Mouse (Mus musculus) E14TG2a.4 (cell line): ENCODE data around the gene Igfbp7.

Source experiments
- H3K27me3 ChIP-seq: 2 replicates; pipeline ENCODE4 v1.6.1; 2014; ENCODE audit warnings: low read length, control low read depth; ENCODE audit not compliant: insufficient read depth
- H3K36me3 ChIP-seq: 2 replicates; pipeline ENCODE4 v1.6.1; 2014; ENCODE audit warnings: low read length, control low read depth; ENCODE audit not compliant: insufficient read depth
- H3K4me1 ChIP-seq: replicated peaks from 2 replicates; pipeline ENCODE4 v1.6.1; 2014; ENCODE audit warnings: low read depth, low read length, control low read depth
- H3K4me3 ChIP-seq: replicated peaks from 2 replicates; pipeline ENCODE4 v1.5.1; 2014; ENCODE audit warnings: mild to moderate bottlenecking, low read length
- H3K9me3 ChIP-seq: 2 replicates; pipeline ENCODE4 v1.6.1; 2014; ENCODE audit warnings: low read length, control low read depth
- CTCF ChIP-seq: conservative IDR thresholded peaks from 2 replicates; pipeline ENCODE4 v1.5.1; 2014; ENCODE audit warnings: low read length
- NANOG ChIP-seq: IDR thresholded peaks from 2 replicates; pipeline ENCODE4 v1.6.1; 2014; ENCODE audit warnings: borderline replicate concordance, low read length, mixed read lengths
- POU5F1 ChIP-seq: IDR thresholded peaks from 2 replicates; pipeline ENCODE4 v1.6.1; 2014; ENCODE audit warnings: low read length, borderline replicate concordance

Igfbp7 gene

DNA sequence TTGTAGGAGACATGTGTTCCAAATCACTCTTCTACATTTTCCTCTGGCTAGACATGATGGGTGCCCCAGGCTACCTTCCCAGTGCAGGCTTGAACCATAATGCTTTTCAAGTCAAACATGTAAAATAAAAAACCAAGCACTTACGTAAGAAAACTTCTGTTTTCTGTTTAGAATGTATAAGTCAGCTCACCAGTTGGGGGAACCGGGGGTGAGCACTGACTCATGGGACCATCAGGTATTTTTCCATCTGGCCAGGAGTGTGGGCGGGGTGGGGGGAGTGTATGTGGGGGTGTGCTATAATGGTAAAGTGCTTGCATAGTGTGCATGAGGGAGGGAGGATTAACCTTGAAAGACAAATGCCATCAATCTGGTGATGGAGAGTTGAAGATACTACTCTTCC is 29.8 kb downstream of the Igfbp7 start:
- Histone ChIP-seq H3K4me3 (no peak overlapping the region), H3K4me1 (peaks cover 16% of the 10 kb centered on the region; the same call in 1 of the 2 replicates), H3K27me3 (no peaks in the 10 kb centered on the region), H3K9me3 (no peaks in the 10 kb centered on the region), H3K36me3 (no peaks in the 10 kb centered on the region)
- TF ChIP-seq NANOG, result no peak
- no peak for TF ChIP-seq CTCF
- TF ChIP-seq POU5F1, result no peak

DNA sequence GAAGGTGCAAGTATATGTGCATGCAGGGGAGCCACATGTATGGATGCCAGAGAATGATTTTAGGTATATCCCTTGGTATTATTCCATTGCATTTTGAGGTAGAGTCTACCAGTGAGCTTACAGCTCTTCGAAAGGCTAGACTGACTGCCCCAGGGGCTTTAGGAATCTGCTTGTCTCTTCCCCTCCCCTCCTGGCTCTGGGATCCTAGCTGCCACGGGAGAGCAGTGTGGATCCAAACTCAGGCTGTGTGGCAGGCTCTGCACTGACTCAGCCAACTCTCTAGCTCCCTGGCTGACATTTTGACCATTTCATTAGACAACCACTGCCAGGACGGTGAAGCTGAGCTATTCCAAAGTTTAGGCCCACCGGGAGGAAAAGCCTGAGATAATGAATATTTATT is 32.3 kb downstream of the Igfbp7 start:
- no peaks in the 10 kb centered on the region for H3K27me3 ChIP-seq
- TF ChIP-seq CTCF (no peak), POU5F1 (no peak), NANOG (no peak)
- H3K4me3 ChIP-seq, result no peak overlapping the region
- no peaks in the 10 kb centered on the region for H3K36me3 ChIP-seq
- H3K9me3 ChIP-seq, result no peaks in the 10 kb centered on the region
- H3K4me1 ChIP-seq, result peaks cover 12% of the 10 kb centered on the region

DNA sequence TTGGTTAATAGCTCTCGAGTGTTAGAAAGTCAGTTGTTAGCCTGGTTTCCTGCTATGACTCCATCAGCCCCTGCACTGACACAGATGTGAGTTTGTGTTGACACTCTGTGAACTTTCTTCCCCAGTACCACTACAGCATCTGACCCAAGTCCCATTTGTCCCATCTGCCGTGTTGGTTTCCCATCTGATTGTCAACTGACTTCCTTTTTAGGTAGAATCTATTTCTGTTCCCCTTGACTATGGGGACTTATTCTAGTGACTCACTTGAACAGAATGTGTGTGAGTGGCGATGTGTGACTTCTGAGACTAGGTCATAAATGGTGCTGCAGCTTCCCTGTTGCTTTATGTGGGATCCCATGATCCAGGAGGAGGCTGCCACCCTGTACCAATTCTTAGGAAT is 32.9 kb downstream of the Igfbp7 start:
- Histone ChIP-seq H3K36me3 (no peaks in the 10 kb centered on the region), H3K4me1 (peaks cover 18% of the 10 kb centered on the region), H3K4me3 (no peak overlapping the region), H3K27me3 (no peaks in the 10 kb centered on the region), H3K9me3 (no peaks in the 10 kb centered on the region)
- TF ChIP-seq POU5F1, result no peak
- TF ChIP-seq NANOG, result no peak
- TF ChIP-seq CTCF, result no peak

DNA sequence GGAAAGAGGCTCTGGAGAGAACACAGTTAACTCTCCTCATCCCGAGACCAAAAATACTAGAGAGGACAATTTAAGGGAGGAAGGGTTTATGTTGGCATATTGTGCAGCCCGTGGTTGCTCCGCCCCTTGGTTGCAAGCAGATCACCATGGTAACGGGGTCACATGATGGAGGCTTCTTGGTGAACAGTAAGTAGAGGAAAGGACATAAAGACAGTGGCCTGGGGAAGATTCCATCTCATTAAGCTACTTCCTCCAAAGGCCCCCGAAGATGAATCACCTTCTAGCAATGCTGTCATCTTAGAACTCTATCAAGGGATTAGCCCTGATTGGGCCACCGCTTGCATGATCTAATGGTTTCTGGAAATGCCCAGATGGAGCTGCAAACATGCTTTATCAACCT is 35.1 kb downstream of the Igfbp7 start:
- no peaks in the 10 kb centered on the region for H3K36me3 ChIP-seq
- peaks cover 37% of the 10 kb centered on the region for H3K4me1 ChIP-seq
- no peaks in the 10 kb centered on the region for H3K9me3 ChIP-seq
- H3K27me3 ChIP-seq, result no peaks in the 10 kb centered on the region
- TF ChIP-seq POU5F1, result no peak
- no peak for TF ChIP-seq CTCF
- TF ChIP-seq NANOG, result no peak
- H3K4me3 ChIP-seq, result no peak overlapping the region

DNA sequence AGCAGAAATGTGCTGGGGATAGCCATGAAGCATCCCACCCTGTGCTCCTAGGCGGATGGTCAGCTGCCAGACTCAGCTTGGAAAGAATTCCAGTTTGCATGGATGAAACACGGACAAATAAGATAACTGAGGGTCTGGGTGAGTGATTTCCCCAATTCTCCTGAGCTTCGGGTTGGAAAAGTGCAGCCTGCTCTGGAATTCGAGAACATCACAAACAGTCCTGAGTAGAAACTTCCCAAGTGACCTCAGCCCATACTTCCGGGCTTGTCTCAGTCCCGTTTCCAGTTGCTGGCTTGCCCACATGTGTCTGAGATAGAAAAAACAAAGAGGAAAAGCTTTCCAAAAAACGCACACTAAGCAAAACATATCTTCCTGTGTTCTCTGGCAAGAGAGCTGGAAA is 35.6 kb downstream of the Igfbp7 start:
- TF ChIP-seq POU5F1 (no peak), NANOG (no peak), CTCF (no peak)
- H3K4me1 ChIP-seq, result peaks cover 42% of the 10 kb centered on the region
- H3K4me3 ChIP-seq, result no peak overlapping the region
- H3K27me3 ChIP-seq, result no peaks in the 10 kb centered on the region
- no peaks in the 10 kb centered on the region for H3K9me3 ChIP-seq
- no peaks in the 10 kb centered on the region for H3K36me3 ChIP-seq

DNA sequence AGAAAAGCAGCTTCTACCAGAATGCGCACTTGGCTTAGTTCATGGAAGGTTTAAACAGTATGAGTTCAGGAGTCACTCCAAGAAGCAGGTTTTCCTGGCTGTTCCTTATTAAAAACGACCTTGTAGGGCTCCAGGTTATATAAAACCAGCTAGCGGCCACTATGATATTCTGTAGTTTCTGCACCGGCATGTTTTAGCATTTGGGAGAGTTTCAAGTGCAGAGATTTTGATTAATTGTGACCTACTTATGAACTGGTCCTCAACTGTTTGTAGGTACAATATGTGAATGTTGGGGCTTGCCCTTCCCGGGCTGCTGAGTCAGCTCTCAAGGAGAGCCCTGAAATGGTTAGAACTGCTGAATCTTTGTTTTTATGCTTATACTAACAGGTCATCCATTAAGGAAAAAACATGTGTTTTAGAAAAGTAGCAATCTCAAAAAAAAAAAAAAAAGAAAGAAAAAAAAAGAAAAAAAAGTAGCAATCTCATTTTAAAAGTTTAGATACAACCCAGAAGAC is 37.4 kb downstream of the Igfbp7 start:
- H3K9me3 ChIP-seq, result no peaks in the 10 kb centered on the region
- no peak for TF ChIP-seq CTCF
- TF ChIP-seq POU5F1, result no peak
- TF ChIP-seq NANOG, result no peak

DNA sequence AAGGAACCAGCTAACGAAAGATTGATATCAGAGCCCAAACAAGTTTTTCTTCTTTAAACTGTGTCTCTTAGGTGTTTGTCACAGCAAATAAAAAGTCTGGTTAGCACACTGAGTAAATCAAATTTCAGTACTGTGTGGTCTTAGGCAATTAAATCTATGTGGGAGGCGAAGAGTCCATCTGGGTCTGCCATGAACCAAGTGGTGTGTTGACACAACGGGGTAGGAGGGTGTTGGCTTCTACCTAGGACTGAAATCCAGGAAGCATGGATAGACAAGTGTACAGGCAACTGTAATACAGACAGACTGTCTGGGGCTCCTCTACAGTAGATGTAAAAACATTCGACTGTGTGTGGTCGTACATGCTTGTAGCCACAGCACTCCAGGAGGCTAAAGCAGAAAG is 38.4 kb downstream of the Igfbp7 start:
- Histone ChIP-seq H3K4me1 (peaks cover 66% of the 10 kb centered on the region), H3K36me3 (no peaks in the 10 kb centered on the region), H3K4me3 (no peak overlapping the region), H3K27me3 (0 out of 2 replicates have a peak, but pooled peaks cover 3% of the 10 kb centered on the region), H3K9me3 (no peaks in the 10 kb centered on the region)
- TF ChIP-seq POU5F1 (no peak), CTCF (no peak), NANOG (no peak)

More for the DNA sequence above, 37.4 kb downstream of the Igfbp7 start:
- Histone ChIP-seq H3K36me3 (no peaks in the 10 kb centered on the region), H3K4me1 (peaks cover 58% of the 10 kb centered on the region), H3K4me3 (no peak overlapping the region), H3K27me3 (0 out of 2 replicates have a peak, but pooled peaks cover 3% of the 10 kb centered on the region)

DNA sequence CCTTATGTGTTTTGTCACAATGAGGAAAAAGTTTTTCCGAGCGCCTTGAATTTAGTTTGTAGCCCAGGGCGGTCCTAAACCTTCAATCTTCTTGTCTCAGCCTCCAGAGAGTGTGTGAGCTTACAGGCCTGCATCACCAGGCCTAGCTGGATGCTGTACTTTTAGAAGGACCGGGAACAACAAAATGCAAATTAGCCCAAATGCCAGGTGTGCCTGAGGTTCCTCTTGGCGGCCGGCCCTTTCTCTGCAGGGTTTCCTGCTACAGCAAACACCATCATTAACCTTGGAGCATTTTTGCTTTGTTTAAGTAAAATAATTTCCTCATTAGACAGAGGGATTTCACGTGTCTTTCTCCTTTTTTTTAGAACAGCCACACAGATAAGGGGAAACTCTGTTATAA is 39.6 kb downstream of the Igfbp7 start:
- no peaks in the 10 kb centered on the region for H3K36me3 ChIP-seq
- H3K4me3 ChIP-seq, result peak overlapping the region; percentile 27
- peaks cover 71% of the 10 kb centered on the region for H3K4me1 ChIP-seq

DNA sequence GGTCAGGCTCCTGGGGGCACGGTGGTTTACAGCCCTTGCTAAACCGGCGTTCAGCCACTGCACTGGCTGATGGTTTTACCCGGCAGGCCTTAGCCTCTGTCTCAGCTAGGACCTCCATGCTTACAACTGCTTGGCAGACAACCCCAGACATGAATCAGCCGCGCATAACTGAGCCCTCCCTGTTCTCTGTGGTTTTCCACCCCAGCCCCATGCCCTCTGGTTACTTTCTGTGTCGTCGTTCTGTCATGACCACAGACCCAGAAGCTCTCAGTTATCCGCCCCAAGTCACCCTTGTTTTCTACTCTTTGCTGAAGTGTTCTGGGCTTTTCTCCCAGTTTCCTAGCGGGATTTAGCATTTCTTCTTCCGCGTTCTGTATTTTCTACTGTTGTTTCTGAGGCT is 40.2 kb downstream of the Igfbp7 start:
- TF ChIP-seq NANOG (no peak), POU5F1 (no peak), CTCF (no peak)
- Histone ChIP-seq H3K36me3 (no peaks in the 10 kb centered on the region), H3K4me3 (peak overlapping the region; percentile 27), H3K27me3 (0 out of 2 replicates have a peak, but pooled peaks cover 3% of the 10 kb centered on the region), H3K4me1 (peaks cover 71% of the 10 kb centered on the region), H3K9me3 (no peaks in the 10 kb centered on the region)

More for the DNA sequence above, 39.6 kb downstream of the Igfbp7 start:
- Histone ChIP-seq H3K27me3 (0 out of 2 replicates have a peak, but pooled peaks cover 3% of the 10 kb centered on the region), H3K9me3 (no peaks in the 10 kb centered on the region)
- TF ChIP-seq NANOG (no peak), POU5F1 (no peak), CTCF (no peak)
